Mouse (Mus musculus): Measurements from ENCODE around the gene Gm20388. TPM values are rescaled to one million over a fixed set of nuclear protein-coding genes. Genes with fewer than 3 reads are reported as not detected.

Gene Gm20388
- polyA plus RNA-seq, 1 experiment from 2014 or later: not detected

DNA sequence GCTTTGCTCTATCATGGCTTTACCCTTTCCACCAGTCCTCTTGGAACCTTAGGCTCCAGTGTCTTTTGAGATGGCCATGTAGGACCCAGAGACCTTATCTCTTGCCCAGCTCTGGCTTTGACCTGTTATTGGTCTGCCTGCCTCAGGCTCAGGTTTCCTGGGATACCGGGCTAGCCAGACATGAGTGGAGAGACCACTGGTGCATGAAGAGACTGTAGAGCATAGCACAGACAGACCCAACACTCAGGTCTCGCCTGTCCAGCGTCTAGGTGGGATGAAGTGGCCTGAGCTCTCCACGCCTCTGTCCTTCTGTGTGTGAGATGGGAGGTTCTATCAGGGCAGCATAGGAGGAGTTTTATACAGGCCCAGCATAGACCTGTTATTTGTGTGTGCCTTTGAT, 3438.4 kb downstream of the Gm20388 start:
- H3K36me3 ChIP-seq (ENCODE audit: control insufficient read depth, insufficient read depth, low read length): no peaks in the 10 kb centered on the region
- no peaks in the 10 kb centered on the region for H3K9me3 ChIP-seq (ENCODE audit: control insufficient read depth, low read length)
- no peaks in the 10 kb centered on the region for H3K27me3 ChIP-seq (ENCODE audit: control insufficient read depth, insufficient read depth, low read length)
- peak overlapping the region; percentile 90 for H3K27ac ChIP-seq (ENCODE audit: low read depth, low read length)
- WGBS: 46% methylated on average over 4 of the region's 4 CpGs
- no peak overlapping the region for H3K4me2 ChIP-seq (replicated peaks; ENCODE audit: low read depth, low read length)
- peak; percentile 63 for ATAC-seq (ENCODE audit: low FRiP score, low TSS enrichment)
- H3K4me3 ChIP-seq (ENCODE audit: low read length): no peak overlapping the region
- H3K9ac ChIP-seq (ENCODE audit: low read depth, low read length): no peak overlapping the region
- peaks cover 40% of the 10 kb centered on the region for H3K4me1 ChIP-seq (ENCODE audit: control insufficient read depth, insufficient read depth, low read length)

DNA sequence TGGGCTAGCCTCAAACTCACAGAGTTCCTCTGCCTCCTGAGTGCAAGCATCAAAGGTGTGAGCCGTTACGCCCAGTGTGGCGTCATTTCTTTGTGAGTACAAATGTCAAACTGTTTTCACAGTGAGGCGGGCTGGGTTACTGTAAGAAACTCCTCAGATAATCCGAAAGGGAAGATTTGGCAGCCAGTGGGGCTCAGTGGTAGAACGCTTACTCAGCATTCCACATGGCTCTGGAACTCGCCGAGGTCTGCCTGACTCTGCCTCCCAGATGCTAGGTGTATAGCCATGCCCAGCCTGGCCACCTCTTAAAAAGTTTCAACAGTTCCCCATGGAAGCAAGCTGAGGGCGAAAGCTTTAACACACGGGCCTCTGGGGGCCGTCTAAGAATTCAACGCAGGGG, 3441.5 kb downstream of the Gm20388 start:
- ATAC-seq (ENCODE audit: low FRiP score, low TSS enrichment): no peak
- Histone ChIP-seq H3K27ac (ENCODE audit: low read depth, low read length) (no peak overlapping the region), H3K27me3 (ENCODE audit: control insufficient read depth, insufficient read depth, low read length) (no peaks in the 10 kb centered on the region), H3K4me2 (replicated peaks; ENCODE audit: low read depth, low read length) (no peak overlapping the region), H3K9ac (ENCODE audit: low read depth, low read length) (no peak overlapping the region), H3K36me3 (ENCODE audit: control insufficient read depth, insufficient read depth, low read length) (no peaks in the 10 kb centered on the region), H3K9me3 (ENCODE audit: control insufficient read depth, low read length) (no peaks in the 10 kb centered on the region), H3K4me1 (ENCODE audit: control insufficient read depth, insufficient read depth, low read length) (peaks cover 36% of the 10 kb centered on the region), H3K4me3 (ENCODE audit: low read length) (no peak overlapping the region)
- 84% methylated on average over 12 of the region's 12 CpGs for WGBS

DNA sequence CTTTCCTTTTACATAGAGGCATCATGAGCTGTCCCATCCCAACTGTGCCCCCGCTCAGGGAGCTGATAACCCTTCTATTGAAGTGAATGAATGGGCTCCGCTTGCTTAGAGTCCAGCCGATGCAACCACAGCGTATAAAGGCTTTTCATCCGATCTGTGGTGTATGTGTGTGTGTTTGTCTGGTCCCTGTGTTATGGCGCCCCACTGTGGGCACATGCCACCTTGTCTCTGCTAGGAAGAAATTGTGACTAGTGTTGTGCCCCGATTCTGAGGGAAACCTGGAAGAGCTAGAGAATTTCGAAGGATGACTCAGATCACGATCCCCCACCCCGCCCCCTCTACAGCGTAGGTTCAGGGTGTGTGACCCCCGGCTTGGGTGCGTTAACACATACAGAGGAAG, 3442.1 kb downstream of the Gm20388 start:
- Histone ChIP-seq H3K4me1 (ENCODE audit: control insufficient read depth, insufficient read depth, low read length) (peaks cover 29% of the 10 kb centered on the region), H3K36me3 (ENCODE audit: control insufficient read depth, insufficient read depth, low read length) (no peaks in the 10 kb centered on the region), H3K4me3 (ENCODE audit: low read length) (no peak overlapping the region), H3K4me2 (replicated peaks; ENCODE audit: low read depth, low read length) (no peak overlapping the region), H3K9ac (ENCODE audit: low read depth, low read length) (no peak overlapping the region), H3K9me3 (ENCODE audit: control insufficient read depth, low read length) (no peaks in the 10 kb centered on the region), H3K27ac (ENCODE audit: low read depth, low read length) (no peak overlapping the region), H3K27me3 (ENCODE audit: control insufficient read depth, insufficient read depth, low read length) (no peaks in the 10 kb centered on the region)
- 49% methylated on average over 13 of the region's 13 CpGs for WGBS
- ATAC-seq (ENCODE audit: low FRiP score, low TSS enrichment): no peak

DNA sequence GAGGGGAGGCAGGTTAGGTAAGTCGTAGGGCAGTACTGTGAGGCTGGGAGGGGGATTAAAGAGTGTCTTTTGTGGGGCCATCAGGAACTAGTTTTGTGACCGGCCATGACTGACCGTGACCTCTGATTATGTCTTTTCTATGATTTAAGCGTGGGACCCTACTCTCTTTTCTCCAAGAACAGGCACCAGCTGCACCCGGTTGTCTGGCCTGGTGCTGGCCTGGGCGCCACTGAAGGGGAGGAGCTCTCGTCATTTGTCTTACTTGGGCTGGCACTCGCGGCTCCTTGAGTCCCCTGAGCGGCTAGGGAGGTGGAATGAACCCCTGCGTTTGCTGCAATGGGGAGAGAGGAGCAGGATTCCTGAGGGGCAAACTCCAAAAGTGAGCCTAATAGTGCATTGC, 3442.6 kb downstream of the Gm20388 start:
- no peaks in the 10 kb centered on the region for H3K9me3 ChIP-seq (ENCODE audit: control insufficient read depth, low read length)
- H3K4me2 ChIP-seq (replicated peaks; ENCODE audit: low read depth, low read length): no peak overlapping the region
- whole genome bisulfite sequencing: 41% methylated on average over 11 of the region's 11 CpGs
- no peak for ATAC-seq (ENCODE audit: low FRiP score, low TSS enrichment)
- no peak overlapping the region for H3K4me3 ChIP-seq (ENCODE audit: low read length)
- H3K36me3 ChIP-seq (ENCODE audit: control insufficient read depth, insufficient read depth, low read length): no peaks in the 10 kb centered on the region
- H3K9ac ChIP-seq (ENCODE audit: low read depth, low read length): no peak overlapping the region
- no peaks in the 10 kb centered on the region for H3K27me3 ChIP-seq (ENCODE audit: control insufficient read depth, insufficient read depth, low read length)
- no peak overlapping the region for H3K27ac ChIP-seq (ENCODE audit: low read depth, low read length)
- H3K4me1 ChIP-seq (ENCODE audit: control insufficient read depth, insufficient read depth, low read length): peaks cover 25% of the 10 kb centered on the region

DNA sequence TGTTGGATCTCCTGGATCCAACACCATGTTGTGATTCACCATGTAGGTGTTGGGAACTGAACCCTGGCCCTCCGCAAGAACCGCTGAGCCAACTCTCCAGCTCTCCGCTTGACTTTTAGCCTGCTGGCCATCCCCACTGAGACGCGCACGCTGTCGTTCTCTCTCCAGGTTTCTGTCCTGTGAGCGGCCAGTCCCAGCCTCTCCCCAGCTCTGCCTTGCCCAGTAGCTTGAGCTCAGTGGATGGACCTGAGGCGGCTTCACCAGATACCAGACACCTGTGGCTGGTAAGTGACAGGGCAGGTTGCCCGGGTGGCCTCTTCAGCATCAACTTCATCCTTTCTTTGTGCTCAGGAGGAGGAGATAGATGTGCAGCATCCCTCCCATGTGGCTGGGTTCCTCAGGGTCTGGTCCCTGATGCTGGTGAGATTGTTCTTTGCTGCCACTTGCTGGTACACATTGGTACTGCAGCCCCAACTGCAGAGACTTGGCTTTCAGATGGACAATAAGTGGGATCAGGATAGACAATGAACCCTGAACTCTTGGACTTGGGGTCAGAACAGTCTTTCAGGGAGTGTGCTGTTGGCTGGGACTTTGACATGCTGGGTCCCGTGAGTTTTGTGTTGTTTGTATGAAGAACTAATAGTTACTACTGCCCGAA, 3450.6 kb downstream of the Gm20388 start:
- Histone ChIP-seq H3K9ac (ENCODE audit: low read depth, low read length) (no peak overlapping the region), H3K36me3 (ENCODE audit: control insufficient read depth, insufficient read depth, low read length) (no peaks in the 10 kb centered on the region), H3K4me1 (ENCODE audit: control insufficient read depth, insufficient read depth, low read length) (no peaks in the 10 kb centered on the region), H3K4me2 (replicated peaks; ENCODE audit: low read depth, low read length) (no peak overlapping the region), H3K27me3 (ENCODE audit: control insufficient read depth, insufficient read depth, low read length) (no peaks in the 10 kb centered on the region), H3K27ac (ENCODE audit: low read depth, low read length) (no peak overlapping the region), H3K4me3 (ENCODE audit: low read length) (no peak overlapping the region), H3K9me3 (ENCODE audit: control insufficient read depth, low read length) (no peaks in the 10 kb centered on the region)
- ATAC-seq (ENCODE audit: low FRiP score, low TSS enrichment): peak; percentile 71
- WGBS: 53% methylated on average over 12 of the region's 12 CpGs

DNA sequence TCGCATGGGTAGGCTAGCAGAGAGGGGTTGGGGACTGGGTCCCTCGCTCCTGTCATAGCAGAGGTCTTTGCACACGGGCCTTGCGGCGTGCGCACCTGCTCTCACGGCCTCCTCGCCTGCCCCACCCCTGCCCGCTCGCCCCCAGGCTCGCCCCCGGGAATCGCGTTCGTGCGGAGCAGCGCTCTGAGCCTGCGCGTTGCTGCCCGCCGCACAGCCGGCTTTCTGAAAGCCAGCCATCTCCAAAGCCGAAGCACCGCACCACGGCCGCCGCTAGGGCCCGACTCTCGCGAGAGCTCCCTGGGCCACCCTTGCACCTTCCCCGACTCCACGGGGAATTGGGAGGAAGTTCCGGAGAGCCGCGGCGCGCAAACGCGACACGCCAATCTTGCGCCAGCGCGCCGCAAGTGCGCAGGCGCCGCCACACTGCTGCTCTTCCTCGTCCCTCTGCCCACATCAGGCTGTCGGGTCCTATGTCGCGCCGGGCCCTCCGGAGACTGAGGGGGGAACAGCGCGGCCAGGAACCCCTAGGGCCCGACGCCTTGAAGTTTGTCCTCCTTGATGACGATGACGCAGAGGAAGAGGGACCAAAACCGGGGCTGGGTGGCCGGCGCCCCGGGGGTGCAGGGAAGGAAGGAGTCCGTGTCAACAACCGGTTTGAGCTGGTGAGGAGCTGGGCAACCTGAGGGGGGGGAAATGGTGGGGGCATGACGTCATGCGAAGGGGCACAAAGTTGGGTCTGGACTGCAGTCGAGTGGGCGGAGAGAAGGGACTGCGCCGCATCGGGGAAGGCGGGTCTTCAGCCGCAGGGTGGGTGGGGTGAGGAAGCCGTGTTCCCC, 3463.0 kb downstream of the Gm20388 start, which contains the start of gene Tcf25:
TSS of gene Tcf25 (plus strand) at position 351 of the 836 bp plus-strand sequence.
- Histone ChIP-seq H3K9me3 (ENCODE audit: control insufficient read depth, low read length) (no peaks in the 10 kb centered on the region), H3K4me3 (ENCODE audit: low read length) (peak within 1 kb of the TSS; percentile 92), H3K4me2 (replicated peaks; ENCODE audit: low read depth, low read length) (peak within 1 kb of the TSS; percentile 69), H3K27me3 (ENCODE audit: control insufficient read depth, insufficient read depth, low read length) (no peaks in the 10 kb centered on the region), H3K27ac (ENCODE audit: low read depth, low read length) (peak within 1 kb of the TSS; percentile 96), H3K36me3 (ENCODE audit: control insufficient read depth, insufficient read depth, low read length) (peaks cover 6% of the 10 kb centered on the region; the same call in 1 of the 2 replicates), H3K4me1 (ENCODE audit: control insufficient read depth, insufficient read depth, low read length) (peaks cover 8% of the 10 kb centered on the region; the same call in 1 of the 2 replicates), H3K9ac (ENCODE audit: low read depth, low read length) (peak within 1 kb of the TSS; percentile 89)
- ATAC-seq (ENCODE audit: low FRiP score, low TSS enrichment): peak; percentile 93
- under 1% methylated on average over 73 of the region's 75 CpGs for WGBS

DNA sequence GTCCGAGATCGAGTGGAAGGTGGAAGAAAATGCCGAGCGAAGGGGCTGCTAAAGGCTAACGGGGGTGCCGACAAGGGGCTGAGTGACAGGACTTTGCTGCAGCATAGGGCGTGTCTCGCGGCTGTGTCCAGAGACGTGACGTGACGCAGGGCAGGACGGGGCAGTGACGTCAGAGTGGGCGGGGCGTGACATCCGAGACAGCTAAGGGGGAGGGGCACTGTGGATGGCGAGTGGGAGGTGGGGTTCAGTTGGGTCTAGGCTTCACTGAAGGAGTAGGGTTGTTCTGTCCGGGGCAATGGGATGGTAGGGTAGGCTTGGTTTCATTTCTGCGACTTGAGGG, 3463.6 kb downstream of the Gm20388 start:
- Histone ChIP-seq H3K27ac (ENCODE audit: low read depth, low read length) (peak overlapping the region; percentile 96), H3K27me3 (ENCODE audit: control insufficient read depth, insufficient read depth, low read length) (no peaks in the 10 kb centered on the region), H3K4me3 (ENCODE audit: low read length) (peak overlapping the region; percentile 92), H3K4me1 (ENCODE audit: control insufficient read depth, insufficient read depth, low read length) (peaks cover 8% of the 10 kb centered on the region; the same call in 1 of the 2 replicates), H3K4me2 (replicated peaks; ENCODE audit: low read depth, low read length) (peak overlapping the region; percentile 69), H3K9me3 (ENCODE audit: control insufficient read depth, low read length) (no peaks in the 10 kb centered on the region), H3K36me3 (ENCODE audit: control insufficient read depth, insufficient read depth, low read length) (peaks cover 6% of the 10 kb centered on the region; the same call in 1 of the 2 replicates), H3K9ac (ENCODE audit: low read depth, low read length) (peak overlapping the region; percentile 89)
- ATAC-seq (ENCODE audit: low FRiP score, low TSS enrichment): peak; percentile 83
- WGBS: 0% methylated on average over 20 of the region's 20 CpGs

DNA sequence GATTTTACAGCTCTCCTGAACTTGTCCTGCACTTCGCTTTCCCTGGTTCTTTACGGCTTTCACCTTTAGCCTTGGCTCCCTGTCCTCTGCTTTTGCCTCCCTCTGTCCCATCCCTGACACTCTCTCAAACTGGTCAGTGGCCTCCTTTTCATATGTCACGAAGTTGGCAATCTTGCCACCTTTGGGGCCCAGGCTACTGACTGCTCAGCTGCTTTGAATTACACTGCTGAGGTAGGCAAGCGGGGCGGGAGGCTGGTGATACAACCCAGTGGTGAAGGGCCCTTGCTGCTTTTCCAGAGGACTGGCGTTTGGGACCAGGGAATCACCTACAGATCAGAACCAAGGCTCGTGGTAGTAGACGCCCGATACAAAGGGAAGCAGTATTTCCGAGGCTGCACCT, 3465.1 kb downstream of the Gm20388 start:
- Histone ChIP-seq H3K4me1 (ENCODE audit: control insufficient read depth, insufficient read depth, low read length) (peaks cover 8% of the 10 kb centered on the region; the same call in 1 of the 2 replicates), H3K4me2 (replicated peaks; ENCODE audit: low read depth, low read length) (no peak overlapping the region), H3K36me3 (ENCODE audit: control insufficient read depth, insufficient read depth, low read length) (peaks cover 6% of the 10 kb centered on the region; the same call in 1 of the 2 replicates), H3K27me3 (ENCODE audit: control insufficient read depth, insufficient read depth, low read length) (no peaks in the 10 kb centered on the region), H3K9me3 (ENCODE audit: control insufficient read depth, low read length) (no peaks in the 10 kb centered on the region), H3K9ac (ENCODE audit: low read depth, low read length) (no peak overlapping the region), H3K27ac (ENCODE audit: low read depth, low read length) (no peak overlapping the region), H3K4me3 (ENCODE audit: low read length) (no peak overlapping the region)
- ATAC-seq (ENCODE audit: low FRiP score, low TSS enrichment): no peak
- WGBS: 83% methylated on average over 10 of the region's 10 CpGs

DNA sequence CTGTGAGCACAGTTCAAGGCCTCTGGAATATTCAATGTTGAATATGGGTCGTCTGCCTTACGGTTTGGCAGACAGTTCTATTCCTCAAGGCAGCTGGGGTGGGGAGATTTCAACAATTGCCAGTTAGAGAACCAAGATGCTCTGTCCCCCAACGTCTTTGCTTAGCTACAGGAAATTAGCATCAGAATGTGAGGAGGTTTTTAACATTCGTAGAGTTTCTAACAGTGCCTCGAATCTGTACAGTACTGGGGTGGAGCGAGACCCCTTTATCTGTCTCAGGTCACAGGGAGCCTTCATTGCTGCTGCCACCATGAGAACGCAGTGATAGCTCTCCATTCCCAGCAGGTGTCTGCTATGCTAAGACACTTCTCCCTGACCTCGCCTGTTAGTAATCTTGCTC, 3465.5 kb downstream of the Gm20388 start:
- H3K4me3 ChIP-seq (ENCODE audit: low read length): no peak overlapping the region
- H3K36me3 ChIP-seq (ENCODE audit: control insufficient read depth, insufficient read depth, low read length): peaks cover 10% of the 10 kb centered on the region; the same call in 1 of the 2 replicates
- ATAC-seq (ENCODE audit: low FRiP score, low TSS enrichment): no peak
- peaks cover 8% of the 10 kb centered on the region; the same call in 1 of the 2 replicates for H3K4me1 ChIP-seq (ENCODE audit: control insufficient read depth, insufficient read depth, low read length)
- no peak overlapping the region for H3K9ac ChIP-seq (ENCODE audit: low read depth, low read length)
- H3K4me2 ChIP-seq (replicated peaks; ENCODE audit: low read depth, low read length): no peak overlapping the region
- no peaks in the 10 kb centered on the region for H3K27me3 ChIP-seq (ENCODE audit: control insufficient read depth, insufficient read depth, low read length)
- 75% methylated on average over 8 of the region's 8 CpGs for WGBS
- no peaks in the 10 kb centered on the region for H3K9me3 ChIP-seq (ENCODE audit: control insufficient read depth, low read length)
- no peak overlapping the region for H3K27ac ChIP-seq (ENCODE audit: low read depth, low read length)
